8 mouse cellular contexts compared by ENCODE assay signal in genomic region chr11:61644576-61645326, GRCm38 (mm10). TPM values are rescaled to one million over a fixed set of nuclear protein-coding genes. Genes with fewer than 3 reads are reported as not detected.
DNase-seq lines count a peak whose midpoint lies in the region; ATAC-seq and TF ChIP-seq lines count a peak whose summit lies in the region.
"Had no signal": no experiment of that assay in that cellular context is flagged by ENCODE, and none has a peak within 500 bp of the region (broad histone marks: within the 10 kb centered on the region; RNA-seq: fewer than 3 reads in every experiment).

No protein-coding gene starts in this region.

- peak; percentile 76 for DNase-seq in right cerebral cortex, adult 18-20 months
- DNase-seq in right cerebral cortex, postnatal 4 days: no peak
- peak; percentile 40 to 47 for DNase-seq in layer of hippocampus, postnatal 10 days (ENCODE audit: low spot score in 2 of 2)
- no peak for DNase-seq in thymus, postnatal 14 days
- no peak for DNase-seq in thymus, postnatal 10 days (ENCODE audit: low spot score in 2 of 2)

- H3K4me2 ChIP-seq in stomach, embryonic 14.5 days (replicated peaks; ENCODE audit: low read depth, low read length): no peak overlapping the region

- 59% methylated on average over 11 of the region's 11 CpGs for WGBS in stomach, embryonic 14.5 days

- no peaks in the 10 kb centered on the region for H3K27me3 ChIP-seq in stomach, embryonic 14.5 days (ENCODE audit: control insufficient read depth, insufficient read depth, low read length)

- peaks cover 23% of the 10 kb centered on the region for H3K4me1 ChIP-seq in embryonic fibroblast, embryonic 13.5 days (ENCODE audit: control insufficient read depth, insufficient read depth, low read length)
- peaks cover 5% of the 10 kb centered on the region; the same call in 1 of the 2 replicates for H3K4me1 ChIP-seq in stomach, embryonic 14.5 days (ENCODE audit: control insufficient read depth, insufficient read depth, low read length)

- no peaks in the 10 kb centered on the region for H3K9me3 ChIP-seq in stomach, embryonic 14.5 days (ENCODE audit: control insufficient read depth, low read depth, low read length)

- H3K27ac ChIP-seq in embryonic fibroblast, embryonic 13.5 days (ENCODE audit: insufficient read depth, low read length): peak overlapping the region; percentile 82
- H3K27ac ChIP-seq in stomach, embryonic 14.5 days (ENCODE audit: low read length): peak overlapping the region; percentile 66

- H3K36me3 ChIP-seq in stomach, embryonic 14.5 days (ENCODE audit: control insufficient read depth, insufficient read depth, low read length): no peaks in the 10 kb centered on the region

- TF ChIP-seq POLR2A in embryonic fibroblast, embryonic 13.5 days (IDR thresholded peaks at IDR 0.05; ENCODE audit: low read depth, low read length): no peak

- TF ChIP-seq CTCF in embryonic fibroblast, embryonic 13.5 days (IDR thresholded peaks at IDR 0.05; ENCODE audit: borderline replicate concordance, insufficient read depth, low read length): no peak

- no peak overlapping the region for H3K4me3 ChIP-seq in embryonic fibroblast, embryonic 13.5 days (ENCODE audit: insufficient read depth, low read length)
- no peak overlapping the region for H3K4me3 ChIP-seq in stomach, embryonic 14.5 days (ENCODE audit: low read depth, low read length)

- no peak overlapping the region for H3K9ac ChIP-seq in stomach, embryonic 14.5 days (replicated peaks; ENCODE audit: low read depth, low read length)

- ATAC-seq in stomach, embryonic 14.5 days (ENCODE audit: insufficient number of reproducible peaks, insufficient read depth, low FRiP score, low read depth): no peak

RNA-seq across cellular contexts. Expression of gene Grap, which starts 8.3 kb away (rescaled TPM):
- 0.30 and 0.32 TPM in 2 replicates for polyA plus RNA-seq in embryonic fibroblast, embryonic 13.5 days (2011; ENCODE audit: insufficient read length, low read depth, missing spikeins)
- total RNA-seq in layer of hippocampus, postnatal 10 days (2021): 10 to 100 TPM in 1 of 2 experiments, 1 to 10 TPM in 1; 9.6 to 10.4 TPM
- polyA plus RNA-seq in stomach, embryonic 14.5 days (2014; fragmentation: Nextera tagmentation; extraction: Ambion mirVana): 4.8 and 7.1 TPM in 2 replicates

RNA-seq across cellular contexts. Expression of gene Fam83g, which starts 39.1 kb away (rescaled TPM):
- polyA plus RNA-seq in embryonic fibroblast, embryonic 13.5 days (2011; ENCODE audit: insufficient read length, low read depth, missing spikeins): 0.46 and 0.60 TPM in 2 replicates
- not detected for total RNA-seq in layer of hippocampus, postnatal 10 days (2021)
- 3.2 and 3.4 TPM in 2 replicates for polyA plus RNA-seq in stomach, embryonic 14.5 days (2014; fragmentation: Nextera tagmentation; extraction: Ambion mirVana)
- total RNA-seq: common myeloid progenitor, adult 5-6 weeks had no signal

Comparison
In these comparisons a context has a peak if more than half of its experiments do, and no peak if none do; other contexts are left out.
1. DNase-seq: peak in right cerebral cortex, adult 18-20 months (single experiment) and layer of hippocampus, postnatal 10 days (2 of 2); none in right cerebral cortex, postnatal 4 days (single experiment), thymus, postnatal 14 days (single experiment) and thymus, postnatal 10 days (0 of 2).